Mouse (Mus musculus) retina, postnatal 1 day (tissue): Measurements from ENCODE around the gene Mdm2.
"Not testable (repeated sequence)": the region's sequence is repeated elsewhere in the genome, so short reads cannot be mapped to it uniquely, and the experiment has no call there.

Experiments used
- DNase-seq: peaks from one replicate; pipeline ENCODE4 v3.0.0-alpha.2; 2012

Mdm2 gene

GRCm38 (mm10) chr10:117732184-117732583 is 21.6 kb upstream of the Mdm2 start:
- DNase-seq = no peak

DNA sequence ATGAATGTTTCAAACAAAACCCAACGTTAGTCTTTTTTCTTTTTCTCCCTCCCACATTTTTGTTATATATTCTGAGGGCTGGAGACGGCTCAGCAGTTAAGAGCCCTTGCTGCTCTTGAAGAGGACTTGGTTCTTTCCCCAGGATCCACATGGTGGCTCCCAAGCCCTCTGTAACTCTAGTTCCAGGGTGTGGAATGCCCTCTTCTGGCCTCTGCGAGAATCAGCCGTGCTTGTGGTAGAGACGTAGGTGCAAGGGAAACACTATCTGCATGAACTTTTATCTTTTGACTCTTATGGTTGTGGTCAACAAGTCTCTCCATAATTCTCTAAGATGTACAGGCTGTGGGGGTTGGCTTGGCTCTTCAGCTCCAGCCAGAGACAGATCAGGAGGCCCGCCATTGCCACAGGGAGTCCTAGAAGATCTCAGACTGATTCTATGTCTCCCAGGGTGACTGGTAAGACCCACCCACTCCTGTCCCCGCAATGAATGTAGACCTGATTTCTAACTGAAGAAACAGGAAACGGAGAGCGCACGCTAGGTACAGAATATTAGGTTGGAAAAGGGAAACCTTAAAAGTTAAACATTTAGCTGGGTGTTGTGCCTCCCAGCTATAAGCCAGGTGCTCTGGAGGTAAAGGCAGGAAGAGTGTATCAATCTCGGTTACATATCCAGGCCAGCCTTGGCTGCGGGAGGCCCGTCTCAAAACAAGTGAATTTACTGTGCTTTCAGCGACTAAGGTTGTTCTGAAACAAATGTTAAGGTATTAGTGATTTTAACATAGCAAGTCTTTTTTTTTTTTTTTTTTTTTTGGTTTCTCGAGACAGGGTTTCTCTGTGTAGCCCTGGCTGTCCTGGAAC is 20.9 kb upstream of the Mdm2 start:
- peak; percentile 35 for DNase-seq

- DNase-seq = no peak
Observed at GRCm38 (mm10) chr10:117730637-117731203, 20.2 kb upstream of the Mdm2 start.

GRCm38 (mm10) chr10:117730140-117730539 is 19.6 kb upstream of the Mdm2 start:
- no peak for DNase-seq

GRCm38 (mm10) chr10:117729139-117729814 is 18.7 kb upstream of the Mdm2 start:
- no peak for DNase-seq

GRCm38 (mm10) chr10:117728574-117728973 is 18.0 kb upstream of the Mdm2 start:
- no peak for DNase-seq

GRCm38 (mm10) chr10:117727518-117728110 is 17.1 kb upstream of the Mdm2 start:
- no peak for DNase-seq

DNA sequence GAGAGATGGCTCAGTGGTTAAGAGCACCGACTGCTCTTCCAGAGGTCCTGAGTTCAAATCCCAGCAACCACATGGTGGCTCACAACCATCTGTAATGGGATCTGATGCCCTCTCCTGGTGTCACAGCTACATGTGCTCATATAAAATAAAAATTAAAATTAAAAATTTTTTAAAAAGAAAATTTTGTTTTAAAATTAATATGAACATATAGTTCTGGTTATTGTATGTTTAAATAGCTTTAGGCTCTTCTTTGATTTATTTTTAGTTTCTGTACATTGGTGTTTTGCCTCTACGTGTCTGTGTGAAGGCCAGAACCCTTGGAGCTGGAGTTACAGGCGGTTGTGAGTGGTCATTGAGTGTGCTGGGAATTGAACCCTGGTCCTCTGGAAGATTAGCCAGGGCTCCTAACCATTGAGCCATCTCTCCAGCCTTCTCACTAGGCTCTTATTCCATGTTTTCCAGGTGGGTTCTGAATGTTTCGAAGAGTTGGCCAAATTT is 16.4 kb upstream of the Mdm2 start:
- DNase-seq = no peak

- no peak for DNase-seq
Observed at GRCm38 (mm10) chr10:117726350-117726749, 15.8 kb upstream of the Mdm2 start.

DNA sequence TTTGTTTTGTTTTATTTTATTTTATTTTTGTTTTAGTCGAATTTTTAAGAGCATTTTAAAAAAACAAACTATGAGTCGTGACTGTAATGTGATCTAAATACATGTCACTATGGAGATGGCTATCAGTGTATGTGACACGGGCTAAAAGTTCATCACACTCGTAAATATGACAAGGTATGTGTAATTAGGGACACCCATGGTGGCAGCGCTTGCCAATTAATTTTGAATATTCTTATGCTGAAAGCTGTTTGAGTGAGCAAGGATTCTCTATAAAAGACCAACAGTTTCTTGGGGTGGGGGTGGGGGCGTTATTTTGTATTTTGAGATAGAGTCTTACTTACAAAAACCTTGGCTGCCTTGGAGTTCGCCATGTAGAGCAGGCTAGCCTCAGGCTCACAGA is 15.1 kb upstream of the Mdm2 start:
- DNase-seq = no peak

DNA sequence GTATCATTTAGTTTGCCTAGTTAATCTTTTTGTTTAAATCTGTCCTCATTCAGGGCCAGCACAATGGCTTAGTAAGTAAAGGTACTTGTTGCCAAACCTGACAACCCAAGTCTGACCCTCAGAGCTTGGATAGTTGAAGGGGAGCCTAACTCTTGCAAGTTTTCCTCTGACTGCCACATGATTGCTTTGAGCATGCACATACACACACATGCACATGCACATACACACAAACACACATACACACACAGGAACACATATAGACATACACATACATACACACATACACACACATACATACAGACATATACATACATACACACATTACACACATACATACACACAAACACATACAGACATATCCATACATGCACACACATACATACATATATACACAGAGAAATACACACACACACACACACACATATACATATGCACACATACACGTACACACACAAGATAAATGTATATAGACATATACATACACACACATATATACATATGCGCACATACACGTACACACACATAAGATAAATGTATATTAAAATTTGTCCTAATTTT is 14.3 kb upstream of the Mdm2 start:
- DNase-seq = no peak

DNA sequence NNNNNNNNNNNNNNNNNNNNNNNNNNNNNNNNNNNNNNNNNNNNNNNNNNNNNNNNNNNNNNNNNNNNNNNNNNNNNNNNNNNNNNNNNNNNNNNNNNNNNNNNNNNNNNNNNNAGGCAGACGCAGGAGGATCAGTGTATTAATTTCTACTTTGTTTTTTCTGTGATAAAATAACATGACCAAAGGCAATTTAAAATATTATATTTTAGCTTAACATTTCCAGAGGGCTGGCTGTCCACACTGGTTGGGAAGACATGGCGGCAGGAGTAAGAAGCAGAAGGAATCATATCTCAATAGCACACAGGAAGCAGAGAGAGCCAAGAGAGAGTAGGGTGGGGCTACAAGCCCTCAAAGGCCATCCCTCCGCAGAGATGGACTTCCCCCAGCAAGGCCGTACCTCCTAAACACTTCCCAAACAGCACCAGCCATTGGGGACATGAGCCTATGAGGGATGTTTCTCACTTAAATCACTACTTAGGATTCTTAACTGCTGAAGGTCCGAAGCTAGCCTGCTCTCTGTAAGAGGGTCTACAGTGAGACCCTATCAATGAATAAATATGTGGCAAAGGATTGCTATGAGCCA is 13.7 kb upstream of the Mdm2 start:
- no peak for DNase-seq

DNA sequence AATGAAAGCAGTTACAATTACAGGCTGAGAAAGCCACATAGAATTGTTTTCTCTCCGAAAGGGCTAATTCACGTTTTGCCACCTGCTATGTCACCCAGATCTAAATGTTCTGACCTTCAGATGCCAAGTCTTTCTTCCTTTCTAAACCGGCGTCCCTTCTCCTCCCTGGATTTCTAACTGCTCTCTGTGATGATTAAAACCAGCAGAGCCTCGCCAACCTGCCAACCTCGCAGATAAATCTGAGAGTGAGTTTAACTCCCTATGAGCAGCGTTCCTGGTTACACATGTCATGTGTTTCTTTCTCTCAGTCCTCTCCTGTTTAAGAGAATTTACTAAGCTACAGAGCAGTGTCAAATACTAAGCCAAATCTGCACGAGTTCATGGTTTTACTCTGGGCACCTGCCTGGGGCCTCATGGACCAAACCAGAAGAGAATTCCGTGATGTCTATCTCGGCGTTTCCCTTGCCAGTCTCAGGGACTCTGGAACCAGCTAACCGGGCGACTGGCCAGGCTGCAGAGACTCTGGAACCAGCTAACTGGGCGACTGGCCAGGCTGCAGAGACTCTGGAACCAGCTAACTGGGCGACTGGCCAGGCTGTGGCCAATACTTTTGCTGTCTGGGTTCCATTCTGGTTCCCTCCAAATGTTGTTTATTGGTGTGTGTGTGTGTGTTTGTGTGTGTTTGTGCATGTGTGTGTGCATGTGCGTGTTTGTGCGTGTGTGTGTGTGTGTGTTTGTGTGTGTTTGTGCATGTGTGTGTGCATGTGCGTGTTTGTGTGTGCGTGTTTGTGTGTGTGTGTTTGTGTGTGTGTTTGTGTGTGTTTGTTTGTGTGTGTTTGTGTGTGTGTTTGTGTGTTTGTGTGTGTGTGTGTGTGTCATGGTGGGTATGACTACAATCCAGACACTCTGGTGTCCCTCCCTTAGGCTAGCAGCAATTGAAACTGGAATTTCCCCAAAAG is 7.9 kb upstream of the Mdm2 start:
- no peak for DNase-seq

- peak; percentile 27 for DNase-seq
Observed at GRCm38 (mm10) chr10:117717583-117717982, 7.0 kb upstream of the Mdm2 start.

DNA sequence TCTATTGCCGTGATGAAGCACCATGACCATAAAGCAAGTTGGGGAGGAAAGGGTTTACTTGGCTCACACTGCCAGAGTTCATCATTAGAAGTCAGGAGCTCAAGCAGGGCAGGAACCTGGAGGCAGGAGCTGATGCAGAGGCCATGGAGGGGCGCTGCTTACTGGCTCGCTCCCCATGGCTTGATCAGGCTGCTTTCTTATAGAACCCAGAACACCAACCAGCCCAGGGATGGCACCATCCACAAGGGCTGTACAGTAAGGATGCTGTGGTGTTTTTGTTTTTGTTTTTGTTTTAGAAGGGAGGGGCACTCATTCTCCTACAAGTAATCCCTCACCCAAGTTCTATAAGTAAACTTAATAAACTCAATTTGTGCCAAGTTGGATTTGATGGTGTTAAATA is 6.1 kb upstream of the Mdm2 start:
- no peak for DNase-seq

GRCm38 (mm10) chr10:117715654-117716053 is 5.1 kb upstream of the Mdm2 start:
- DNase-seq = not testable (repeated sequence)

DNA sequence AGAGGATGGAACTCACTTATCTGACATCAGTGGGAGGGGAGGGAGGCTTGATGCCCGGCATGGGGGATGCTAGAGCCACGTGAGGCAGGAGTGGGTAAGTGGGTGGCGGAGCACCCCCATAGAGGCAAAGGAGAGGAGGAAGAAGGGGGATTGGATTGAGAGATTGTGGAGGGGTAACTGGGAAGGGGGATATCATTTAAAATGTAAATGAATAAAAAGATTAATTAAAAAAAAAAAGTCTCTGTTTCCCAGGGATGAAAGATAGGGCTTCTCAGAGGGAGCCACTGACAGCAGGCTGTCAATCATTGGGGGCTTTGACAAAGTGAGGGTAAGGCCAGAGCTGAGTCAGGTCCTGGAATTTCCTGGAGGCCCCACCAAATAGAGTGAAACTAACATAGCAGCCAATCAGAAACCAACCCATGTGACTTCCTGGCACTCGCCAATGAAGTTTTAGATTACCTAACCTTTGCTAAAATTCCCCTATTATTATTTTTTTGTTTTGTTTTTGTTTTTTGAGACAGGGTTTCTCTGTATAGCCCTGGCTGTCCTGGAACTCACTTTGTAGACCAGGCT is 4.5 kb upstream of the Mdm2 start:
- no peak for DNase-seq

- DNase-seq = no peak
Observed at GRCm38 (mm10) chr10:117714048-117714545, 3.5 kb upstream of the Mdm2 start.

GRCm38 (mm10) chr10:117713466-117713865 is 2.9 kb upstream of the Mdm2 start:
- DNase-seq = no peak

DNA sequence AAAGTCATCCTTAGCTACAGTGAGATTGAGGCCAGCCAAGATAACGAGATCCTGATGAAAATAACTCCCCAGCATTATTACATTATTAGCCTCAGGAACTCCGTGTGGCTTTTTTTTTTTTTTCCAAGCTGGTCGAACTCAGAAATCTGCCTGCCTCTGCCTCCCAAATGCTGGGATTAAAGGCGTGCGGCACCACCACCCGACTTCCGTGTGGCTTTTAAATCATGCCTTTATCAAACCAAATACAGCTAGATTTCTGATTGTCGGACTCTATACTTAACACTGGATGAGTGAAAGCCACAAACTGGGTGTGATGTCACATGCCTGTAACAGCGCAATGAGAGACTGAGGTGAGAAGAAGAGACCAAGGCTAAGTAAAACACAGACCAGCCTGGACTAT is 2.3 kb upstream of the Mdm2 start:
- DNase-seq = no peak

DNA sequence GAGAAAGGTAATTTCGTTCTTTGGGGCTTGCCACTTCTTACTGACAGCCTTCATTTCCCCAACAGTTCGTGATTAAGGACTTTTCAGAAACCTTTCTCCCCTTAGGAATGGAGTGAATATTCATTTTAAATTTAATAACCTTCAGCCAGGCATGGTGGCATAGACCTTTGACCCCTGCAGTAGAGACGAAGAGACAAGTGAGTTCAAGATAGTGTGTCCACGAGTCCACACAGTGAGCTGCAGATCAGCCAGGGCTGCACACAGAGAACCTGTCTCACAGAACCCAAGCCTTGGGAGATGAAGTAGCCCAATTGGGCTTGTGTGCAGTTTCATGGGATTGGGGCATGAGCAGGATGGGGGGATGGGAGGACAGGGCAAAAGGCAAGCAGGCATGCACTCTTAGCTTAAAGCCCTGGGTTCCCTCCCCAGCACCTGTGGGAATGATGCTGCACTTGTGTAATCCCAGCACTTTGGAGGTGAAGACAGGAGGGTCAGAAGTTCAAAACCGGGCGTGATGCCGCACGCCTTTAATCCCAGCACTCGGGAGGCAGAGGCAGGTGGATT is 1.7 kb upstream of the Mdm2 start:
- no peak for DNase-seq
